Mouse (Mus musculus) central nervous system, embryonic 14 days (tissue): Measurements from ENCODE around the gene Rhov. TPM values are rescaled to one million over a fixed set of nuclear protein-coding genes. Genes with fewer than 3 reads are reported as not detected.

Source experiments
- polyA plus RNA-seq: library from polyadenylated mRNA; depleted of rRNA; stranded (reverse); fragments of >200 nt; gene quantifications from 2 replicates; pipeline ENCODE4 v1.2.3, GENCODE M21; 2012; rRNA removed

Rhov gene
- polyA plus RNA-seq: 8.8 and 11.9 TPM in 2 replicates

DNA sequence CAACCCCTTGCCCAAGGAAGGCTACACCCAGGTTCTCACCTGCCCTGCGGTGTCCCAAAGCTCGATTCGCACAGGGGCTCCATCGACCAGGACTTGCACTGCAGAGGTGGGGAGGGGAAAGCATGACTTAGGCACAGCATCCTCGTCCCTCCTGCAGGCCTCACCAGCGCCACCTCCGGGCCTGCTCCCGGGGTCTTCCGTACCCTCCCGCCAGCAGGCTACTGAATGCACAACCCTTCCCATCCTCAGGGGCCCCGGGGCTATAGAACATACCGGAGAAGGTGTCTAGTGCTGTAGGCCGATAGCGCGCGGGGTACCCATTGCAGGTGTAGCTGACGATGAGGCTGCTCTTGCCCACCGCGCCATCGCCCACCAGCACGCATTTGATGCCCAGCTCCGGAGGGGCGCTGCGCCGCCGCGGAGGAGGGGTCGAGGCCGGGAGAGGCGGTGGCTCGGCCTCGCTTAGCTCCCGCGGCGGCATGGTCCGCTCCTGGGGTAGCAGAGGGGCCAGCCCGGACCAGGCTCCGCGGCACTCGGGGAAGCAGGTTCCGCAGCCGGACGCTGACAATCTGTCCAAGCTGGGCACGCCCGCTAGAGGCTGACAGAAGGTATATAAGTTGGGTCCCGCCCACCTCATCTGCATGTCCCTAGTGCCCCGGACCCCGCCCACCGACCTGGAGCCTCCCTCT is at the start of gene Rhov:
TSS of gene Rhov (minus strand) at position 630 of the 689 bp plus-strand sequence.

DNA sequence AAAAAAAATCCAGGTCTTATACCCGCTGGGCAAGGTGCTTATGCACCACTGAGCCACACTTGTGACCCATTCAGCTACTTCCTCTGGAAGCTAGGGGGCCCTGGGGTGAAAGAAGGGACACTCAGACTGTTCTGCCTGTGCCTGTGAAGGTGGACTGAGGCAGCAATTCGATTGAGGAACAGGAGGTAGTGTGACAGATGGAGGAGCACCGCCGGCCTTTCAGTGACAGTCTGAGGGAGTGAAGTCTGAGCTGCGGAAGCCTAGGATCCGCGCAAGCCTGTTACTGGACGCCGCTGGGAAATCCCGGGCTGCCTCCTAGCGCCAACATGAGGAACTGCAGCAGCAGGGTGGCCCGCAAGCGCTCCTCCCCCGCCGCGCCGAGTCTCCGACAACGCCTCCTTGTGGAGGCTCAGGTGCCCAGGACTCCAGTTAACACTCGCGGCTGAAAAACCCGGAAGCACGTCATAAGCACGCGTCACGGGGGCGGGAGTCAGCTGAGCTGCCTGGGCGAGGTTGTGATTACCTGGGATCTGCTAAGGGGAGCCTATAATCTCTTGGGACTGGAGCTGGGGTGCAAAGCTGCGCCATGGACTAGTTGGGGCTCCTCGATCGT is 17.3 kb upstream of the Rhov start, which contains the start of gene Vps18:
TSS of gene Vps18 (plus strand) at position 471 of the 613 bp plus-strand sequence.

GRCm38 (mm10) chr2:119237210-119237870 is 33.7 kb downstream of the Rhov start, which contains the start of gene Spint1:
Gene Spint1 (plus strand): TSS chr2:119237362.

DNA sequence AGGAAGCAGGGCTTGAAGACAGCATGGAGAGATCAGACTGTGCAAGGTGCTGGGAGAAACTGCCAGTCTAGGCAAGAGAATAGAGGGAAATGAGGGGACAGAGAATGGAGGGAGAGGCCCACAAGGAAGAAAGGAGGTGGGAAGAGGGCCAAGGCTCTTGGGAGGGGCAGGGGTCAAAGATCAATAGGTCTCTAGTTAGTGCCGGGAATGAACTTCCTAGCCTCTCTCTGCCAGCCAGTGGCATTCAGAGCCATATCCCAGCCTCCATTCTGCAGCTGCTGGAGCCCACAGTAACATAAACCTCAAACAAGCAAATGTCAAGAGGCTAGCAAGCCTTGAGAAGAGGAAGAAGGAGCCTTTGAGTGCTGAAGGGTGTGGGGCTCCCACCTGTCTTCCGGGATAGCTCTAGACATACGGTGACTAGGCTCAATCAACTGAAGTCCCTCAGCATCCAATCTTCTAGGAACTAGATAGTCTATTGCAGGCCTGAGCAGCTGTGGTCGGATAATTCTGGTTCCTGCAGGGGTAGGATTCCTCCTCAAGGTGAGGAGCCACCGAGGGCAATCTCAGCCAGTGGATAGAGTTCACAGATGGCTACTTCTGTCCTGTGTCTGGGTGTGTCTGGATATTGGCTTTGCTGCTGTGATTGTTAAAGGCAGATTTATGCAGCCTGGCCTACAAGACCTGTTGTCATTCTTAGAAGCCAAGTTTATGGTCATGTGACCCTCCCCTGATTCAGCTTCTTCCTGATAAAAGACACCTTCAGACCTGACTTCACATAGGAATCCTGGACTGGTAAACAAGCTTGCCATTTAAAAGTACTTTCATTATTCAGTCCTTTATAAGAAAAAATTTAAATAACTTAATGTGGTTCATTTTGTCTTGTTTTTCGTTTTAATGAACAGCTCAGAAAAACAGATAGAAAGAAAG is 41.0 kb downstream of the Rhov start, which contains the start of gene Ppp1r14d:
TSS of gene Ppp1r14d (minus strand) at position 132 of the 930 bp plus-strand sequence.

Other genes with a start within 250 kb of the Rhov start
- 22.3 and 22.7 TPM in 2 replicates for gene Ccdc32, start 241.9 kb downstream of the Rhov start, polyA plus RNA-seq
- 6.4 and 7.4 TPM in 2 replicates for gene Rpusd2, start 236.5 kb downstream of the Rhov start, polyA plus RNA-seq
- 3.3 and 4.6 TPM in 2 replicates for gene Knl1, start 224.2 kb downstream of the Rhov start, polyA plus RNA-seq
- 17.6 and 20.3 TPM in 2 replicates for gene Rad51, start 158.5 kb downstream of the Rhov start, polyA plus RNA-seq
- gene Rmdn3, start 114.2 kb downstream of the Rhov start, polyA plus RNA-seq: 38.1 and 41.3 TPM in 2 replicates
- 2.6 and 5.8 TPM in 2 replicates for gene Gchfr, start 103.5 kb downstream of the Rhov start, polyA plus RNA-seq
- gene Gm14137, start 96.8 kb downstream of the Rhov start, polyA plus RNA-seq: 0.04 TPM in 2 replicates
- 72.3 and 73.2 TPM in 2 replicates for gene Zfyve19, start 62.7 kb downstream of the Rhov start, polyA plus RNA-seq
- gene Dnajc17, start 62.5 kb downstream of the Rhov start, polyA plus RNA-seq: 44.6 and 44.8 TPM in 2 replicates
- gene Ppp1r14d, start 41.4 kb downstream of the Rhov start, polyA plus RNA-seq: not detected in 2 replicates
- gene Spint1, start 33.9 kb downstream of the Rhov start, polyA plus RNA-seq: 0.72 and 2.8 TPM in 2 replicates
- 19.5 and 21.1 TPM in 2 replicates for gene Vps18, start 17.5 kb upstream of the Rhov start, polyA plus RNA-seq
- 6.9 and 8.5 TPM in 2 replicates for gene Dll4, start 54.5 kb upstream of the Rhov start, polyA plus RNA-seq
- 4.0 and 4.4 TPM in 2 replicates for gene Chac1, start 80.0 kb upstream of the Rhov start, polyA plus RNA-seq
- 14.1 and 15.0 TPM in 2 replicates for gene Ino80, start 206.4 kb upstream of the Rhov start, polyA plus RNA-seq